Mouse (Mus musculus) kidney, adult 2 months (tissue): ENCODE data around the gene Slc25a31.

Experiments used
- CTCF ChIP-seq: fragments of 200-500 bp; conservative IDR thresholded peaks from 2 replicates; pipeline ENCODE4 v1.5.1; 2011; ENCODE audit warnings: low read depth, mild to moderate bottlenecking, control low read depth, low read length, moderate library complexity, mixed read lengths; ENCODE audit not compliant: insufficient read depth, insufficient read length
- POLR2A ChIP-seq: fragments of 200-500 bp; IDR thresholded peaks from one replicate; pipeline ENCODE4 v1.6.1; 2011; ENCODE audit warnings: low read depth, low read length, control low read depth

- TF ChIP-seq CTCF (no peak), POLR2A (no peak)
These were observed 33.7 kb upstream of the Slc25a31 start for GRCm38 (mm10) chr3:40674873-40675405.
